Mouse (Mus musculus) adrenal gland, adult 18-20 months (tissue): ENCODE data around the gene Lrfn2. TPM values are rescaled to one million over a fixed set of nuclear protein-coding genes. Genes with fewer than 3 reads are reported as not detected.
A peak's percentile ranks its signal among the peaks of the same experiment; 100 is the strongest.

Experiments used
- DNase-seq, 2 experiments: peaks; one replicate each; pipeline ENCODE4 v3.0.0; 2021 to 2022; ENCODE audit warnings: low spot score in 2 of 2
- long read RNA-seq, 2 experiments: library from polyadenylated mRNA; stranded (forward); transcript quantifications; one replicate each; pipeline ENCODE4 v2.0.0; 2021
- total RNA-seq, 2 experiments: library from RNA; stranded (reverse); gene quantifications; 1 replicate in 1 of 2; 2 replicates in 1 of 2; pipeline ENCODE4 v1.2.3; 2021

Gene Lrfn2
- total RNA-seq, result under 1 TPM; 0.50 to 0.74 TPM
- long read RNA-seq, experiment 1, result 0 reads
- long read RNA-seq, experiment 2, partial matches to known transcripts, result 1 of 1 reads
- long read RNA-seq, experiment 2, other reads (novel, unspliced or antisense), result 0 of 1 reads

- peak; percentile 64 to 70 for DNase-seq
Measured at GRCm38 (mm10) chr17:48931621-48932405, at the start of gene Lrfn2. TSS of gene Lrfn2 (plus strand) at chr17:48932379.

GRCm38 (mm10) chr17:48887472-48888385, 44.5 kb upstream of the Lrfn2 start:
- no peak for DNase-seq

GRCm38 (mm10) chr17:48905286-48906040, 26.7 kb upstream of the Lrfn2 start:
- no peak for DNase-seq

GRCm38 (mm10) chr17:48913437-48913836, 18.7 kb upstream of the Lrfn2 start:
- DNase-seq, result no peak

GRCm38 (mm10) chr17:48917411-48917810, 14.8 kb upstream of the Lrfn2 start:
- no peak for DNase-seq

GRCm38 (mm10) chr17:48918458-48918857, 13.7 kb upstream of the Lrfn2 start:
- DNase-seq, result no peak

- DNase-seq, result no peak
Measured at GRCm38 (mm10) chr17:48922905-48923304, 9.3 kb upstream of the Lrfn2 start.

GRCm38 (mm10) chr17:48925426-48925825, 6.8 kb upstream of the Lrfn2 start:
- no peak for DNase-seq

GRCm38 (mm10) chr17:48930994-48931393, 1.2 kb upstream of the Lrfn2 start:
- DNase-seq, result no peak

- DNase-seq, result no peak
Measured at GRCm38 (mm10) chr17:48932406-48932906, 277 bp downstream of the Lrfn2 start.

GRCm38 (mm10) chr17:48932916-48933315, 737 bp downstream of the Lrfn2 start:
- DNase-seq, result no peak

GRCm38 (mm10) chr17:48935201-48935600, 3.0 kb downstream of the Lrfn2 start:
- DNase-seq, result no peak

- DNase-seq, result no peak
Measured at GRCm38 (mm10) chr17:48936445-48937141, 4.4 kb downstream of the Lrfn2 start.

GRCm38 (mm10) chr17:48938711-48939220, 6.6 kb downstream of the Lrfn2 start:
- no peak for DNase-seq

GRCm38 (mm10) chr17:48946315-48946714, 14.1 kb downstream of the Lrfn2 start:
- DNase-seq, result no peak

- no peak for DNase-seq
Measured at GRCm38 (mm10) chr17:48946765-48947164, 14.6 kb downstream of the Lrfn2 start.

- DNase-seq, result no peak
Measured at GRCm38 (mm10) chr17:48951250-48951649, 19.1 kb downstream of the Lrfn2 start.

- DNase-seq, result no peak
Measured at GRCm38 (mm10) chr17:48956033-48956631, 24.0 kb downstream of the Lrfn2 start.

GRCm38 (mm10) chr17:48960161-48960698, 28.1 kb downstream of the Lrfn2 start:
- DNase-seq, result no peak
